Mouse (Mus musculus): ENCODE data around the gene Lrrfip1.

DNA sequence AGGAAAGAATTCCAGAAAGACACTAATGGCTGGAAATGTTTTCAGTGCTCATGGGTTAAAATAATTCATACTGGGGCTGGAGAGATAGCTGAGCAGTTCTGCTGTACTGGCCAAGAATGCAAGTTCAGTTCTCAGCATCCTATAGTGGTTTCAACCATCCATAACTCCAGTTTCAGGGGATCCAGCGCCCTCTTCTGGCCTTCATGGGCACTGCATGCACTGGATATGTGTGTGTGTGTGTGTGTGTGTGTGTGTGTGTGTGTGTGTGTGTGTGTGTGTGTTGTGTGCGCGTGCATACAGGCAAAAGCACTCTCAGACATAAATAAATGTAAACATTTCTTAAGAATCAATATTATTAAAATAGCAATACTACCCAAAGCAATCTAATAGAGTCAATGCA, 22.8 kb downstream of the Lrrfip1 start:
- TF ChIP-seq CTCF (IDR thresholded peaks at IDR 0.05; ENCODE audit: low read depth): peak; percentile 71
- TF ChIP-seq EP300 (IDR thresholded peaks at IDR 0.05; ENCODE audit: low read depth): no peak

Measured in liver, embryonic 14.5 days (tissue).